Comparison of ENCODE assay signal across 13 mouse cellular contexts in genomic region chr10:46071220-46071619, GRCm38 (mm10).
DNase-seq lines count a peak whose midpoint lies in the region; ATAC-seq and TF ChIP-seq lines count a peak whose summit lies in the region.
"Had no signal": no experiment of that assay in that cellular context is flagged by ENCODE, and none has a peak within 500 bp of the region (broad histone marks: within the 10 kb centered on the region; RNA-seq: fewer than 3 reads in every experiment).

No protein-coding gene starts in this region.

- WGBS in forebrain, embryonic 11.5 days, result 60% methylated on average over 8 of the region's 8 CpGs
- 64% methylated on average over 8 of the region's 8 CpGs for WGBS in forebrain, embryonic 10.5 days
- 55% methylated on average over 8 of the region's 8 CpGs for WGBS in forebrain, postnatal 0 days
- WGBS in midbrain, embryonic 10.5 days, result 54% methylated on average over 8 of the region's 8 CpGs
- 48% methylated on average over 8 of the region's 8 CpGs for WGBS in neural tube, embryonic 14.5 days
- 64% methylated on average over 8 of the region's 8 CpGs for WGBS in kidney, embryonic 16.5 days

- H3K36me3 ChIP-seq in forebrain, embryonic 11.5 days (ENCODE audit: control insufficient read depth, insufficient read depth, low read length), result no peaks in the 10 kb centered on the region
- no peaks in the 10 kb centered on the region for H3K36me3 ChIP-seq in forebrain, embryonic 10.5 days (replicated peaks)
- no peaks in the 10 kb centered on the region for H3K36me3 ChIP-seq in forebrain, postnatal 0 days (ENCODE audit: insufficient read depth)
- H3K36me3 ChIP-seq in midbrain, embryonic 10.5 days, result no peaks in the 10 kb centered on the region
- H3K36me3 ChIP-seq in neural tube, embryonic 14.5 days (ENCODE audit: control insufficient read depth, insufficient read depth, low read length), result no peaks in the 10 kb centered on the region
- no peaks in the 10 kb centered on the region for H3K36me3 ChIP-seq in kidney, embryonic 16.5 days (ENCODE audit: insufficient read depth, low read length)
- H3K36me3 ChIP-seq: limb, embryonic 12.5 days had no signal

- H3K4me3 ChIP-seq in forebrain, embryonic 11.5 days (ENCODE audit: low read depth, low read length), result no peak overlapping the region
- no peak overlapping the region for H3K4me3 ChIP-seq in forebrain, embryonic 10.5 days
- H3K4me3 ChIP-seq in forebrain, postnatal 0 days (ENCODE audit: low read depth, low read length), result no peak overlapping the region
- H3K4me3 ChIP-seq in midbrain, embryonic 10.5 days, result no peak overlapping the region
- no peak overlapping the region for H3K4me3 ChIP-seq in neural tube, embryonic 14.5 days (ENCODE audit: low read depth, low read length)
- H3K4me3 ChIP-seq in kidney, embryonic 16.5 days (ENCODE audit: low read length), result no peak overlapping the region
- H3K4me3 ChIP-seq: limb, embryonic 12.5 days had no signal

- no peaks in the 10 kb centered on the region for H3K4me1 ChIP-seq in forebrain, embryonic 11.5 days (replicated peaks; ENCODE audit: control insufficient read depth, insufficient read depth, low read length)
- H3K4me1 ChIP-seq in forebrain, embryonic 10.5 days, result peaks cover 20% of the 10 kb centered on the region
- no peaks in the 10 kb centered on the region for H3K4me1 ChIP-seq in forebrain, postnatal 0 days (ENCODE audit: insufficient read depth)
- H3K4me1 ChIP-seq in midbrain, embryonic 10.5 days, result peaks cover 34% of the 10 kb centered on the region
- peaks cover 6% of the 10 kb centered on the region; the same call in 1 of the 2 replicates for H3K4me1 ChIP-seq in neural tube, embryonic 14.5 days (ENCODE audit: control insufficient read depth, insufficient read depth, low read length)
- no peaks in the 10 kb centered on the region for H3K4me1 ChIP-seq in kidney, embryonic 16.5 days (ENCODE audit: insufficient read depth, low read length)
- H3K4me1 ChIP-seq: limb, embryonic 12.5 days had no signal

- H3K27ac ChIP-seq in forebrain, embryonic 11.5 days (ENCODE audit: low read depth, low read length), result no peak overlapping the region
- no peak overlapping the region for H3K27ac ChIP-seq in forebrain, embryonic 10.5 days
- no peak overlapping the region for H3K27ac ChIP-seq in forebrain, postnatal 0 days (ENCODE audit: low read depth, low read length)
- H3K27ac ChIP-seq in midbrain, embryonic 10.5 days (replicated peaks), result peak overlapping the region; percentile 69
- no peak overlapping the region for H3K27ac ChIP-seq in neural tube, embryonic 14.5 days (ENCODE audit: low read depth, low read length)
- no peak overlapping the region for H3K27ac ChIP-seq in kidney, embryonic 16.5 days (ENCODE audit: low read length)
- H3K27ac ChIP-seq: limb, embryonic 12.5 days; macrophage had no signal

- peak; percentile 46; the same call in 1 of the 2 replicates for ATAC-seq in forebrain, embryonic 11.5 days (replicated peaks; ENCODE audit: low FRiP score)
- peak; percentile 75 for ATAC-seq in forebrain, postnatal 0 days
- peak; percentile 63; the same call in 1 of the 2 replicates for ATAC-seq in neural tube, embryonic 14.5 days (ENCODE audit: low read depth)
- ATAC-seq in kidney, embryonic 16.5 days (ENCODE audit: low FRiP score, low TSS enrichment), result no peak

- H3K9ac ChIP-seq in forebrain, embryonic 11.5 days (ENCODE audit: low read length), result no peak overlapping the region
- no peak overlapping the region for H3K9ac ChIP-seq in forebrain, postnatal 0 days
- H3K9ac ChIP-seq in neural tube, embryonic 14.5 days (replicated peaks; ENCODE audit: low read depth, low read length), result no peak overlapping the region
- no peak overlapping the region for H3K9ac ChIP-seq in kidney, embryonic 16.5 days (replicated peaks; ENCODE audit: low read length)
- H3K9ac ChIP-seq: limb, embryonic 12.5 days had no signal

- no peaks in the 10 kb centered on the region for H3K27me3 ChIP-seq in forebrain, embryonic 11.5 days (ENCODE audit: control insufficient read depth, insufficient read depth, low read length)
- no peaks in the 10 kb centered on the region for H3K27me3 ChIP-seq in forebrain, embryonic 10.5 days (ENCODE audit: poor library complexity, severe bottlenecking)
- H3K27me3 ChIP-seq in forebrain, postnatal 0 days (ENCODE audit: insufficient read depth, low read length), result no peaks in the 10 kb centered on the region
- H3K27me3 ChIP-seq in midbrain, embryonic 10.5 days (ENCODE audit: low read depth, poor library complexity, severe bottlenecking), result no peaks in the 10 kb centered on the region
- H3K27me3 ChIP-seq in neural tube, embryonic 14.5 days (ENCODE audit: control insufficient read depth, insufficient read depth, low read length), result no peaks in the 10 kb centered on the region
- no peaks in the 10 kb centered on the region for H3K27me3 ChIP-seq in kidney, embryonic 16.5 days (ENCODE audit: insufficient read depth, low read length)
- H3K27me3 ChIP-seq: limb, embryonic 12.5 days had no signal

- H3K4me2 ChIP-seq in forebrain, embryonic 11.5 days (ENCODE audit: low read depth, low read length, severe bottlenecking), result no peak overlapping the region
- no peak overlapping the region for H3K4me2 ChIP-seq in forebrain, postnatal 0 days (ENCODE audit: low read depth)
- H3K4me2 ChIP-seq in neural tube, embryonic 14.5 days (ENCODE audit: low read depth, low read length), result no peak overlapping the region
- no peak overlapping the region for H3K4me2 ChIP-seq in kidney, embryonic 16.5 days (replicated peaks; ENCODE audit: low read depth, low read length)
- H3K4me2 ChIP-seq: limb, embryonic 12.5 days had no signal

- H3K9me3 ChIP-seq in forebrain, embryonic 11.5 days (ENCODE audit: control insufficient read depth, low read length), result no peaks in the 10 kb centered on the region
- no peaks in the 10 kb centered on the region for H3K9me3 ChIP-seq in forebrain, embryonic 10.5 days
- no peaks in the 10 kb centered on the region for H3K9me3 ChIP-seq in forebrain, postnatal 0 days (ENCODE audit: low read length)
- no peaks in the 10 kb centered on the region for H3K9me3 ChIP-seq in midbrain, embryonic 10.5 days (replicated peaks)
- no peaks in the 10 kb centered on the region for H3K9me3 ChIP-seq in neural tube, embryonic 14.5 days (ENCODE audit: control insufficient read depth, low read length)
- no peaks in the 10 kb centered on the region for H3K9me3 ChIP-seq in kidney, embryonic 16.5 days (ENCODE audit: low read length)
- H3K9me3 ChIP-seq: limb, embryonic 12.5 days had no signal

- no peak for TF ChIP-seq CTCF in forebrain, postnatal 0 days (IDR thresholded peaks at IDR 0.05; ENCODE audit: low read depth)

- no peak for DNase-seq in forebrain, embryonic 11.5 days (ENCODE audit: low spot score)
- DNase-seq in forebrain, embryonic 10.5 days (ENCODE audit: extremely low spot score, low spot score), result no peak
- DNase-seq in forebrain, postnatal 0 days, result peak; percentile 24
- peak; percentile 59 for DNase-seq in midbrain, embryonic 10.5 days (ENCODE audit: low spot score)
- DNase-seq in layer of hippocampus, adult 8-10 months (ENCODE audit: low spot score in 2 of 2), result no peak
- no peak for DNase-seq in spleen, adult 12 weeks (ENCODE audit: low spot score)
- DNase-seq: adrenal gland, adult 8-10 months; kidney, adult 8-10 months; thymus, postnatal 36 days had no signal

Comparison
In these comparisons a context has a peak if more than half of its experiments do, and no peak if none do; other contexts are left out.
1. DNase-seq: peak in forebrain, postnatal 0 days (single experiment) and midbrain, embryonic 10.5 days (single experiment); none in forebrain, embryonic 11.5 days (single experiment), forebrain, embryonic 10.5 days (single experiment), layer of hippocampus, adult 8-10 months (0 of 2) and spleen, adult 12 weeks (single experiment).